Mouse (Mus musculus) embryo, embryonic 10 days (tissue): ENCODE measurements at regions not wholly inside any gene's neighbourhood (a gene's known extent, or its start where the extent isn't known, plus 50 kb on each side); places are given as distances from the start of the nearest gene placed in this dataset.

ENCODE experiments used
- DNase-seq: peaks from one replicate; pipeline ENCODE4 v3.0.0-alpha.2; 2015; ENCODE audit warnings: low spot score

- no peak for DNase-seq
Measured at GRCm38 (mm10) chr4:64207118-64207868, 160.5 kb upstream of the Tnc start.

GRCm38 (mm10) chr4:64200808-64201190 lies 154.0 kb upstream of the Tnc start:
- no peak for DNase-seq

GRCm38 (mm10) chr4:64200151-64200807 lies 153.5 kb upstream of the Tnc start:
- DNase-seq: no peak

- DNase-seq: no peak
Measured at GRCm38 (mm10) chr4:64184986-64185385, 138.2 kb upstream of the Tnc start.

- DNase-seq: no peak
Measured at GRCm38 (mm10) chr4:64175938-64176337, 129.1 kb upstream of the Tnc start.

GRCm38 (mm10) chr4:64171476-64171875 lies 124.7 kb upstream of the Tnc start:
- DNase-seq: peak; percentile 13

GRCm38 (mm10) chr4:64148989-64149463 lies 102.2 kb upstream of the Tnc start:
- no peak for DNase-seq

- no peak for DNase-seq
Measured at GRCm38 (mm10) chr4:64145924-64146323, 99.1 kb upstream of the Tnc start.

GRCm38 (mm10) chr4:64142963-64143362 lies 96.1 kb upstream of the Tnc start:
- no peak for DNase-seq

GRCm38 (mm10) chr4:64142356-64142787 lies 95.6 kb upstream of the Tnc start:
- DNase-seq: no peak

- no peak for DNase-seq
Measured at GRCm38 (mm10) chr4:64139836-64140235, 93.0 kb upstream of the Tnc start.

- DNase-seq: no peak
Measured at GRCm38 (mm10) chr4:64135036-64135435, 88.2 kb upstream of the Tnc start.

- no peak for DNase-seq
Measured at GRCm38 (mm10) chr4:64129290-64129689, 82.5 kb upstream of the Tnc start.

- DNase-seq: no peak
Measured at GRCm38 (mm10) chr4:64124387-64125088, 77.7 kb upstream of the Tnc start.

GRCm38 (mm10) chr4:64123675-64124074 lies 76.9 kb upstream of the Tnc start:
- no peak for DNase-seq

- DNase-seq: no peak
Measured at GRCm38 (mm10) chr4:64098247-64098646, 51.4 kb upstream of the Tnc start.
